Mouse (Mus musculus) stomach, embryonic 14.5 days (tissue): ENCODE measurements around the gene Itprip. TPM values are rescaled to one million over a fixed set of nuclear protein-coding genes. Genes with fewer than 3 reads are reported as not detected.

ENCODE experiments used
- ATAC-seq: fragments of 200-750 bp; cut with Nextera tagmentation; 2 replicates; pipeline ENCODE4 v1.8.0; 2017; ENCODE audit warnings: low read depth, moderate TSS enrichment; ENCODE audit not compliant: insufficient number of reproducible peaks, insufficient read depth, low FRiP score
- H3K27ac ChIP-seq: fragments of 300-500 bp; sonication (generic); 2 replicates; pipeline ENCODE4 v1.5.1; 2014; ENCODE audit warnings: mild to moderate bottlenecking, low read length, moderate library complexity, mixed read lengths
- H3K27me3 ChIP-seq: fragments of 300-500 bp; sonication (generic); 2 replicates; pipeline ENCODE4 v1.6.1; 2014; ENCODE audit warnings: low read length, control low read depth, mixed read lengths; ENCODE audit not compliant: control insufficient read depth, insufficient read depth
- H3K36me3 ChIP-seq: fragments of 300-500 bp; sonication (generic); 2 replicates; pipeline ENCODE4 v1.6.1; 2014; ENCODE audit warnings: mild to moderate bottlenecking, control low read depth, low read length, moderate library complexity, mixed read lengths; ENCODE audit not compliant: control insufficient read depth, insufficient read depth
- H3K4me1 ChIP-seq: fragments of 300-500 bp; sonication (generic); 2 replicates; pipeline ENCODE4 v1.6.1; 2014; ENCODE audit warnings: low read length, control low read depth, mixed read lengths; ENCODE audit not compliant: control insufficient read depth, insufficient read depth
- H3K4me2 ChIP-seq: fragments of 300-500 bp; sonication (generic); replicated peaks from 2 replicates; pipeline ENCODE4 v1.6.1; 2014; ENCODE audit warnings: low read depth, low read length, control low read depth
- H3K4me3 ChIP-seq: fragments of 300-500 bp; sonication (generic); 2 replicates; pipeline ENCODE4 v1.5.1; 2014; ENCODE audit warnings: low read depth, low read length, control low read depth
- H3K9ac ChIP-seq: fragments of 300-500 bp; sonication (generic); replicated peaks from 2 replicates; pipeline ENCODE4 v1.6.1; 2014; ENCODE audit warnings: low read depth, mild to moderate bottlenecking, control low read depth, low read length, moderate library complexity, mixed read lengths
- H3K9me3 ChIP-seq: fragments of 300-500 bp; sonication (generic); 2 replicates; pipeline ENCODE4 v1.6.1; 2016; ENCODE audit warnings: low read depth, low read length, control low read depth; ENCODE audit not compliant: control insufficient read depth
- WGBS: fragments of 180-500 bp; shearing (Covaris S2); extraction: QIAGEN DNeasy Blood & Tissue Kit; methylation state at CpG from one replicate; pipeline ENCODE4 v1.1.7; 2014; 5-methylcytosine and 5-hydroxymethylcytosine counted together
- microRNA-seq: library from miRNA; unstranded; fragments of <30 nt; microRNA quantifications from one replicate; pipeline ENCODE4, GENCODE M21; 2016
- polyA plus RNA-seq: library from polyadenylated mRNA; unstranded; fragments of >200 nt; fragmentation: Nextera tagmentation; extraction: Ambion mirVana; gene quantifications from 2 replicates; pipeline ENCODE4 v1.2.1, GENCODE M21; 2014

Itprip gene
- polyA plus RNA-seq, 1 experiment from 2014 or later, result 9.3 TPM

DNA sequence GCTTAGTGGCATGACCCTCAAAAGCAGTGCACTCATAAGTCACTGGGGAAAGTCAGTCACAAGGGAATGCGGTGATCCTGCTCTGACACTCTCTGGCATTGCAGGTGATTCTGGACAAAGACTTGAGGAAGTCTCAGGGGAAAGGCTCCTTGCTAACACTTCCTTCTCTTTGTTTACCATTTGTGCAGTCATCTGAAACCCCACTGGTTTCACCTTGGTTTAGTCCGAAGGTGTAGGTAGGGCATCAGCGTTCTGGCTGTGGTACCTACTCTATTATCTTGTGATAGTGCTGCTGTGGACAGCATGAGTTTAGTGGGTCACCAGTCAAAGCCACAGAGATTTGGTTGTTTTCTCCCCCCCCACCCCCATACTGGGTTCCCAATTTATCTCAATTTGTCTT lies 69.4 kb downstream of the Itprip start:
- Histone ChIP-seq H3K4me1 (0 out of 2 replicates have a peak, but pooled peaks cover 7% of the 10 kb centered on the region), H3K9ac (no peak overlapping the region), H3K27me3 (no peaks in the 10 kb centered on the region), H3K36me3 (no peaks in the 10 kb centered on the region), H3K9me3 (no peaks in the 10 kb centered on the region), H3K27ac (no peak overlapping the region), H3K4me2 (no peak overlapping the region), H3K4me3 (no peak overlapping the region)
- ATAC-seq, result no peak
- 80% methylated on average over 3 of the region's 3 CpGs for WGBS

Small RNA genes lying within 50 kb of the gene (microRNA-seq; reads per million reads assigned to microRNA genes)
- gene Gm22240, result not detected

Other genes with a start within 250 kb of the Itprip start
- gene Col17a1, start 227.2 kb downstream of the Itprip start, polyA plus RNA-seq, result 10.3 and 12.7 TPM in 2 replicates
- 381 and 400 TPM in 2 replicates for gene Sfr1, start 187.6 kb downstream of the Itprip start, polyA plus RNA-seq
- gene Gsto1, start 64.3 kb downstream of the Itprip start, polyA plus RNA-seq, result 482 and 525 TPM in 2 replicates
- 1.1 and 1.5 TPM in 2 replicates for gene Gsto2, start 53.8 kb downstream of the Itprip start, polyA plus RNA-seq
- gene Cfap43, start within 50 bp of the Itprip start, polyA plus RNA-seq, result 0.21 and 0.97 TPM in 2 replicates
- gene Cfap58, start 18.4 kb upstream of the Itprip start, polyA plus RNA-seq, result not detected in 2 replicates